Mouse (Mus musculus): Measurements from ENCODE around the gene Ankrd34b. TPM values are rescaled to one million over a fixed set of nuclear protein-coding genes. Genes with fewer than 3 reads are reported as not detected.

Gene Ankrd34b
- polyA plus RNA-seq, 1 experiment from 2014 or later = 0.26 TPM

- no peak for ATAC-seq (ENCODE audit: low FRiP score, low read depth)
- WGBS = 89% methylated on average over 10 of the region's 10 CpGs
These were observed 13.0 kb downstream of the Ankrd34b start for GRCm38 (mm10) chr13:92438656-92439055.

GRCm38 (mm10) chr13:92440286-92440685 is 14.6 kb downstream of the Ankrd34b start:
- Histone ChIP-seq H3K27ac (replicated peaks) (no peak overlapping the region), H3K9ac (replicated peaks) (no peak overlapping the region), H3K27me3 (no peaks in the 10 kb centered on the region), H3K4me2 (replicated peaks) (no peak overlapping the region), H3K4me1 (no peaks in the 10 kb centered on the region), H3K36me3 (no peaks in the 10 kb centered on the region), H3K9me3 (no peaks in the 10 kb centered on the region), H3K4me3 (no peak overlapping the region)
- WGBS = 76% methylated on average over 13 of the region's 13 CpGs
- ATAC-seq (ENCODE audit: low FRiP score, low read depth) = no peak

More at GRCm38 (mm10) chr13:92438656-92439055, 13.0 kb downstream of the Ankrd34b start:
- H3K9ac ChIP-seq (replicated peaks) = no peak overlapping the region
- no peak overlapping the region for H3K4me2 ChIP-seq (replicated peaks)
- no peaks in the 10 kb centered on the region for H3K36me3 ChIP-seq
- no peaks in the 10 kb centered on the region for H3K27me3 ChIP-seq
- no peaks in the 10 kb centered on the region for H3K4me1 ChIP-seq
- H3K27ac ChIP-seq (replicated peaks) = no peak overlapping the region
- no peaks in the 10 kb centered on the region for H3K9me3 ChIP-seq
- H3K4me3 ChIP-seq = no peak overlapping the region

GRCm38 (mm10) chr13:92446872-92447271 is 21.2 kb downstream of the Ankrd34b start:
- no peak for ATAC-seq (ENCODE audit: low FRiP score, low read depth)
- Histone ChIP-seq H3K4me3 (no peak overlapping the region), H3K27ac (replicated peaks) (no peak overlapping the region), H3K4me1 (no peaks in the 10 kb centered on the region), H3K9me3 (no peaks in the 10 kb centered on the region), H3K9ac (replicated peaks) (no peak overlapping the region), H3K27me3 (no peaks in the 10 kb centered on the region), H3K36me3 (no peaks in the 10 kb centered on the region), H3K4me2 (replicated peaks) (no peak overlapping the region)
- WGBS = 90% methylated on average over 7 of the region's 7 CpGs

- no peak for ATAC-seq (ENCODE audit: low FRiP score, low read depth)
These were observed 39.0 kb downstream of the Ankrd34b start for GRCm38 (mm10) chr13:92464698-92465097.

GRCm38 (mm10) chr13:92467891-92468290 is 42.2 kb downstream of the Ankrd34b start:
- no peak overlapping the region for H3K27ac ChIP-seq (replicated peaks)
- H3K36me3 ChIP-seq = peaks cover 10% of the 10 kb centered on the region; the same call in 1 of the 2 replicates
- no peaks in the 10 kb centered on the region for H3K9me3 ChIP-seq
- WGBS = 75% methylated on average over 9 of the region's 9 CpGs
- no peaks in the 10 kb centered on the region for H3K4me1 ChIP-seq
- H3K9ac ChIP-seq (replicated peaks) = no peak overlapping the region
- no peak for ATAC-seq (ENCODE audit: low FRiP score, low read depth)
- H3K4me2 ChIP-seq (replicated peaks) = no peak overlapping the region
- H3K4me3 ChIP-seq = no peak overlapping the region
- no peaks in the 10 kb centered on the region for H3K27me3 ChIP-seq

More at GRCm38 (mm10) chr13:92464698-92465097, 39.0 kb downstream of the Ankrd34b start:
- whole genome bisulfite sequencing = 97% methylated on average over 3 of the region's 3 CpGs
- no peaks in the 10 kb centered on the region for H3K27me3 ChIP-seq
- no peak overlapping the region for H3K27ac ChIP-seq (replicated peaks)
- no peaks in the 10 kb centered on the region for H3K9me3 ChIP-seq
- H3K36me3 ChIP-seq = peaks cover 10% of the 10 kb centered on the region; the same call in 1 of the 2 replicates
- H3K9ac ChIP-seq (replicated peaks) = no peak overlapping the region
- no peaks in the 10 kb centered on the region for H3K4me1 ChIP-seq
- H3K4me3 ChIP-seq = no peak overlapping the region
- no peak overlapping the region for H3K4me2 ChIP-seq (replicated peaks)

- Histone ChIP-seq H3K4me1 (no peaks in the 10 kb centered on the region), H3K4me2 (replicated peaks) (no peak overlapping the region), H3K9ac (replicated peaks) (no peak overlapping the region), H3K27ac (replicated peaks) (no peak overlapping the region), H3K36me3 (peaks cover 10% of the 10 kb centered on the region; the same call in 1 of the 2 replicates), H3K4me3 (no peak overlapping the region), H3K27me3 (no peaks in the 10 kb centered on the region), H3K9me3 (no peaks in the 10 kb centered on the region)
- 80% methylated on average over 2 of the region's 2 CpGs for WGBS
- no peak for ATAC-seq (ENCODE audit: low FRiP score, low read depth)
These were observed 43.7 kb downstream of the Ankrd34b start for GRCm38 (mm10) chr13:92469381-92469780.

GRCm38 (mm10) chr13:92470151-92470550 is 44.5 kb downstream of the Ankrd34b start:
- no peak for ATAC-seq (ENCODE audit: low FRiP score, low read depth)
- Histone ChIP-seq H3K4me2 (replicated peaks) (no peak overlapping the region), H3K9me3 (no peaks in the 10 kb centered on the region), H3K27ac (replicated peaks) (no peak overlapping the region), H3K27me3 (no peaks in the 10 kb centered on the region), H3K4me1 (no peaks in the 10 kb centered on the region), H3K36me3 (peaks cover 10% of the 10 kb centered on the region; the same call in 1 of the 2 replicates), H3K9ac (replicated peaks) (no peak overlapping the region), H3K4me3 (no peak overlapping the region)
- 86% methylated on average over 2 of the region's 2 CpGs for WGBS

- Histone ChIP-seq H3K9me3 (no peaks in the 10 kb centered on the region), H3K4me2 (replicated peaks) (peak overlapping the region; percentile 66), H3K27ac (replicated peaks) (peak overlapping the region; percentile 73), H3K9ac (replicated peaks) (no peak overlapping the region), H3K4me3 (peak overlapping the region; percentile 45), H3K36me3 (no peaks in the 10 kb centered on the region), H3K4me1 (no peaks in the 10 kb centered on the region), H3K27me3 (no peaks in the 10 kb centered on the region)
- 8% methylated on average over 3 of the region's 3 CpGs for WGBS
- peak; percentile 74 for ATAC-seq (ENCODE audit: low FRiP score, low read depth)
These were observed 57.7 kb downstream of the Ankrd34b start for GRCm38 (mm10) chr13:92483348-92483747.

- Histone ChIP-seq H3K27me3 (no peaks in the 10 kb centered on the region), H3K9me3 (no peaks in the 10 kb centered on the region), H3K9ac (replicated peaks) (0 out of 2 replicates have a peak within 1 kb of the TSS, but pooled peaks have one; percentile 28), H3K4me1 (no peaks in the 10 kb centered on the region), H3K4me3 (peak within 1 kb of the TSS; percentile 45), H3K36me3 (no peaks in the 10 kb centered on the region), H3K4me2 (replicated peaks) (peak within 1 kb of the TSS; percentile 66), H3K27ac (replicated peaks) (peak within 1 kb of the TSS; percentile 73)
- peak; percentile 100 for ATAC-seq (ENCODE audit: low FRiP score, low read depth)
- WGBS = 6% methylated on average over 19 of the region's 19 CpGs
These were observed 58.3 kb downstream of the Ankrd34b start, which contains the start of gene Fam151b for GRCm38 (mm10) chr13:92483852-92484463. TSS of gene Fam151b (minus strand) at chr13:92484015.

- Histone ChIP-seq H3K27ac (replicated peaks) (no peak overlapping the region), H3K4me2 (replicated peaks) (no peak overlapping the region), H3K9me3 (no peaks in the 10 kb centered on the region), H3K4me1 (no peaks in the 10 kb centered on the region), H3K4me3 (no peak overlapping the region), H3K9ac (replicated peaks) (no peak overlapping the region), H3K27me3 (no peaks in the 10 kb centered on the region), H3K36me3 (peaks cover 29% of the 10 kb centered on the region)
- ATAC-seq (ENCODE audit: low FRiP score, low read depth) = no peak
- 85% methylated on average over 4 of the region's 4 CpGs for WGBS
These were observed 65.1 kb downstream of the Ankrd34b start for GRCm38 (mm10) chr13:92490817-92491216.

Data from midbrain, embryonic 12.5 days (tissue).